Mouse (Mus musculus) limb, embryonic 11.5 days (tissue): ENCODE results near the gene Mrps10. TPM values are rescaled to one million over a fixed set of nuclear protein-coding genes. Genes with fewer than 3 reads are reported as not detected.
A peak's percentile ranks its signal among the peaks of the same experiment; 100 is the strongest.

Experiments used
- ATAC-seq: fragments of 200-750 bp; cut with Nextera tagmentation; 2 replicates; pipeline ENCODE4 v1.8.0; 2017; ENCODE audit warnings: low read depth; ENCODE audit not compliant: insufficient number of reproducible peaks, low FRiP score, low TSS enrichment
- DNase-seq: peaks from one replicate; pipeline ENCODE4 v3.0.0-alpha.2; 2015; ENCODE audit warnings: low spot score
- H3K27ac ChIP-seq: fragments of 300-500 bp; sonication (generic); replicated peaks from 2 replicates; pipeline ENCODE4 v1.5.1; 2014; ENCODE audit warnings: low read depth, mild to moderate bottlenecking, low read length
- H3K27me3 ChIP-seq: fragments of 300-500 bp; sonication (generic); 2 replicates; pipeline ENCODE4 v1.6.1; 2014; ENCODE audit warnings: mild to moderate bottlenecking, low read length, mixed read lengths; ENCODE audit not compliant: control insufficient read depth, insufficient read depth
- H3K36me3 ChIP-seq: fragments of 300-500 bp; sonication (generic); 2 replicates; pipeline ENCODE4 v1.6.1; 2014; ENCODE audit warnings: mild to moderate bottlenecking, low read length, moderate library complexity, mixed read lengths; ENCODE audit not compliant: control insufficient read depth, insufficient read depth
- H3K4me1 ChIP-seq: fragments of 300-500 bp; sonication (generic); 2 replicates; pipeline ENCODE4 v1.6.1; 2014; ENCODE audit warnings: low read length, mixed read lengths; ENCODE audit not compliant: control insufficient read depth, insufficient read depth
- H3K4me2 ChIP-seq: fragments of 300-500 bp; sonication (generic); 2 replicates; pipeline ENCODE4 v1.6.1; 2014; ENCODE audit warnings: low read depth, mild to moderate bottlenecking, moderate library complexity; ENCODE audit not compliant: severe bottlenecking
- H3K4me3 ChIP-seq: fragments of 300-500 bp; sonication (generic); 2 replicates; pipeline ENCODE4 v1.5.1; 2014; ENCODE audit warnings: low read depth, low read length
- H3K9ac ChIP-seq: fragments of 300-500 bp; sonication (generic); 2 replicates; pipeline ENCODE4 v1.6.1; 2014; ENCODE audit warnings: mild to moderate bottlenecking, low read length
- H3K9me3 ChIP-seq: fragments of 300-500 bp; sonication (generic); 2 replicates; pipeline ENCODE4 v1.6.1; 2016; ENCODE audit warnings: low read length; ENCODE audit not compliant: control insufficient read depth
- WGBS: fragments of 180-500 bp; shearing (Covaris S2); extraction: QIAGEN DNeasy Blood & Tissue Kit; methylation state at CpG from one replicate; pipeline ENCODE4 v1.1.7; 2014; 5-methylcytosine and 5-hydroxymethylcytosine counted together
- polyA plus RNA-seq: library from polyadenylated mRNA; unstranded; fragments of >200 nt; fragmentation: Nextera tagmentation; extraction: Ambion mirVana; gene quantifications from 2 replicates; pipeline ENCODE4 v1.2.1, GENCODE M21; 2014

Mrps10 gene
- polyA plus RNA-seq, 1 experiment from 2014 or later: 79.9 TPM

GRCm38 (mm10) chr17:47369087-47369443, 378 bp downstream of the Mrps10 start:
- Histone ChIP-seq H3K4me3 (peak overlapping the region; percentile 85), H3K9ac (peak overlapping the region; percentile 79), H3K9me3 (no peaks in the 10 kb centered on the region; the same call in 1 of the 2 replicates), H3K4me1 (no peaks in the 10 kb centered on the region), H3K27me3 (no peaks in the 10 kb centered on the region), H3K4me2 (peak overlapping the region; percentile 72), H3K27ac (peak overlapping the region; percentile 62; the same call in 1 of the 2 replicates), H3K36me3 (peaks cover 9% of the 10 kb centered on the region; the same call in 1 of the 2 replicates)
- under 1% methylated on average over 20 of the region's 20 CpGs for WGBS
- DNase-seq (no peak), ATAC-seq (no peak)

- no peak overlapping the region for H3K4me3 ChIP-seq
- 12% methylated on average over 4 of the region's 4 CpGs for WGBS
- no peak overlapping the region for H3K9ac ChIP-seq
- 0 out of 2 replicates have a peak, but pooled peaks have one; percentile 70 for ATAC-seq
- H3K27ac ChIP-seq: no peak overlapping the region
- no peaks in the 10 kb centered on the region; the same call in 1 of the 2 replicates for H3K9me3 ChIP-seq
- H3K4me1 ChIP-seq: no peaks in the 10 kb centered on the region
- no peaks in the 10 kb centered on the region for H3K27me3 ChIP-seq
- DNase-seq: peak; percentile 71
- no peak overlapping the region for H3K4me2 ChIP-seq
- H3K36me3 ChIP-seq: peaks cover 16% of the 10 kb centered on the region
Measured at GRCm38 (mm10) chr17:47371451-47371850, 2.8 kb downstream of the Mrps10 start.

- no peak overlapping the region for H3K4me3 ChIP-seq
- no peak overlapping the region for H3K27ac ChIP-seq
- H3K9me3 ChIP-seq: no peaks in the 10 kb centered on the region; the same call in 1 of the 2 replicates
- ATAC-seq (no peak), DNase-seq (no peak)
- WGBS: 41% methylated on average over 6 of the region's 6 CpGs
- H3K4me1 ChIP-seq: no peaks in the 10 kb centered on the region
- H3K4me2 ChIP-seq: no peak overlapping the region
- H3K36me3 ChIP-seq: peaks cover 22% of the 10 kb centered on the region
- H3K27me3 ChIP-seq: no peaks in the 10 kb centered on the region
- H3K9ac ChIP-seq: no peak overlapping the region
Measured at GRCm38 (mm10) chr17:47373991-47374390, 5.3 kb downstream of the Mrps10 start.

- H3K36me3 ChIP-seq: peaks cover 24% of the 10 kb centered on the region
- no peak overlapping the region for H3K9ac ChIP-seq
- H3K9me3 ChIP-seq: no peaks in the 10 kb centered on the region; the same call in 1 of the 2 replicates
- no peaks in the 10 kb centered on the region for H3K4me1 ChIP-seq
- no peak overlapping the region for H3K4me2 ChIP-seq
- H3K27ac ChIP-seq: no peak overlapping the region
- H3K4me3 ChIP-seq: no peak overlapping the region
- H3K27me3 ChIP-seq: no peaks in the 10 kb centered on the region
- WGBS: 91% methylated on average over 6 of the region's 6 CpGs
- DNase-seq: no peak
- no peak for ATAC-seq
Measured at GRCm38 (mm10) chr17:47376779-47377280, 8.1 kb downstream of the Mrps10 start.

- Histone ChIP-seq H3K27ac (no peak overlapping the region), H3K27me3 (no peaks in the 10 kb centered on the region), H3K36me3 (peaks cover 17% of the 10 kb centered on the region), H3K4me3 (no peak overlapping the region), H3K4me1 (no peaks in the 10 kb centered on the region), H3K4me2 (no peak overlapping the region), H3K9me3 (no peaks in the 10 kb centered on the region), H3K9ac (no peak overlapping the region)
- no peak for DNase-seq
- no peak for ATAC-seq
- WGBS: 85% methylated on average over 15 of the region's 15 CpGs
Measured at GRCm38 (mm10) chr17:47378133-47378532, 9.4 kb downstream of the Mrps10 start.

- H3K27me3 ChIP-seq: no peaks in the 10 kb centered on the region
- ATAC-seq (no peak), DNase-seq (no peak)
- no peak overlapping the region for H3K4me3 ChIP-seq
- no peaks in the 10 kb centered on the region for H3K9me3 ChIP-seq
- WGBS: 91% methylated on average over 11 of the region's 11 CpGs
- H3K4me2 ChIP-seq: no peak overlapping the region
- no peak overlapping the region for H3K27ac ChIP-seq
- no peaks in the 10 kb centered on the region for H3K4me1 ChIP-seq
- no peak overlapping the region for H3K9ac ChIP-seq
- H3K36me3 ChIP-seq: peaks cover 8% of the 10 kb centered on the region
Measured at GRCm38 (mm10) chr17:47381917-47382316, 13.2 kb downstream of the Mrps10 start.

- Histone ChIP-seq H3K27me3 (no peaks in the 10 kb centered on the region), H3K27ac (no peak overlapping the region), H3K4me2 (no peak overlapping the region), H3K4me1 (no peaks in the 10 kb centered on the region), H3K9me3 (no peaks in the 10 kb centered on the region), H3K36me3 (peaks cover 5% of the 10 kb centered on the region), H3K9ac (no peak overlapping the region), H3K4me3 (no peak overlapping the region)
- ATAC-seq: no peak
- WGBS: 91% methylated on average over 4 of the region's 4 CpGs
- DNase-seq: no peak
Measured at GRCm38 (mm10) chr17:47383266-47383665, 14.6 kb downstream of the Mrps10 start.

- Histone ChIP-seq H3K36me3 (peaks cover 2% of the 10 kb centered on the region; the same call in 1 of the 2 replicates), H3K9ac (no peak overlapping the region), H3K4me3 (no peak overlapping the region), H3K4me1 (no peaks in the 10 kb centered on the region), H3K4me2 (no peak overlapping the region), H3K9me3 (no peaks in the 10 kb centered on the region), H3K27me3 (no peaks in the 10 kb centered on the region), H3K27ac (no peak overlapping the region)
- ATAC-seq (no peak), DNase-seq (no peak)
- WGBS: 90% methylated on average over 3 of the region's 3 CpGs
Measured at GRCm38 (mm10) chr17:47384064-47384463, 15.4 kb downstream of the Mrps10 start.

- Histone ChIP-seq H3K4me3 (no peak within 1 kb of the TSS), H3K27me3 (no peaks in the 10 kb centered on the region), H3K9ac (no peak within 1 kb of the TSS), H3K4me2 (no peak within 1 kb of the TSS), H3K27ac (no peak within 1 kb of the TSS), H3K9me3 (no peaks in the 10 kb centered on the region), H3K4me1 (no peaks in the 10 kb centered on the region), H3K36me3 (no peaks in the 10 kb centered on the region)
- ATAC-seq (no peak), DNase-seq (no peak)
- WGBS: 38% methylated on average over 10 of the region's 10 CpGs
Measured at GRCm38 (mm10) chr17:47385145-47385544, 16.5 kb downstream of the Mrps10 start, which contains the start of gene Guca1b. Gene Guca1b (plus strand): TSS chr17:47385393.
